Mouse (Mus musculus): ENCODE data around the gene St3gal3.

DNA sequence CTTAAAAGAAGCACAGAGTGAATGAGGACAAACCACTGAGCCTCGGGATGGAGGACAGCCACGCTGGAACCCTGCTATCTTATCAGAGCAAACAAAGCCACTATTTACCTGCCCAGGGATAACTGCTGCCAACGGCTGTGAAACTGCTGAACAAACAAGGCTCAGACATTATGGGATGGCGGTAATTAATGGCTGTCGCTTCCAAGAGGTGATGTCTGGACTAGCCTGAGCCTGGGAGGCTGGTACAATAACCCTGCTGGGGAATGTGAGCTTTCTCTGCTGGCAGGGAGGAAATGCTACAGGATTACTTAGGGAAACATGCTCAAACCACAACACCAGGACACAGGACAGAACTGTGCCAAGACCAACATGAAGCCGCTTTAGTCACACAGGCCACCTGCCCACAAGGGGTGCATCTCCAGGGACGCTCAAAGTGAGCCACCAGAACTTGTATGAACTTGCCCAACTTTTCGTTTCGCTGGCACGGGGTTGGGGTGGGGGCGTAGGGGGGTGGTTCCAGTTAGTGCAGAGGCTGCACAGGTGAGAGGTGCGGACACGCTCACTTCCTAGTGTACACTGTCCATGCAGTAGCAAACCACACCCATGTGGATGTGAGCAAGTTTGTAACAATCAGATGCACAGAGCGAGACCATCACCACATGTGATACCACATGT lies 11.5 kb downstream of the St3gal3 start:
- TF ChIP-seq CTCF (IDR thresholded peaks at IDR 0.05; ENCODE audit: borderline replicate concordance, control insufficient read depth, extremely low read depth, insufficient read depth, low read length, poor library complexity) = no peak
- no peak for TF ChIP-seq POLR2A (IDR thresholded peaks at IDR 0.05; ENCODE audit: control insufficient read depth, extremely low read depth, insufficient read depth, low read length, poor library complexity)
